Mouse (Mus musculus): ENCODE measurements around the gene Tiam2.

DNA sequence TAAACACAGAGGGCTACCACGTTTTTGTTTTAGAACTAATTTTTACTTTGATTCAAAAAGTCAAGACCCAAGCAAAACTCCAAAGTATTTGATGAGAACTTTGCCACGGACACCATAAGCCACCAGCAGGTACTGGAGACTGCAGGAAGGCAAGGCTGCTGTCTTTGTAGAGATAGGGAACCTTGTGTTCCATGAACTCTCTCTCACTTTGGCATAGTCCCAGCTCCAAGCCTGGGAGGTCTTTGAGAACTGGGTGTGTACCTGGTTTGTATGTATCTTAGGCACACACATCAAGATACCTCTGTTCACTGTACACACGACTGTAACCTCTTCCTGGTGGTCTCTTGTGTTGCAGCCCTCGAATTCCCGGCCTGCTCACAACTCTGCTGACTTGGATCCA lies 187.9 kb downstream of the Tiam2 start:
- TF ChIP-seq ZNF384 (IDR thresholded peaks at IDR 0.05; ENCODE audit: low read depth, low read length) (no peak), KAT2A (conservative IDR thresholded peaks at IDR 0.05; ENCODE audit: low read depth, low read length) (no peak), POLR2A (IDR thresholded peaks at IDR 0.05; ENCODE audit: control insufficient read depth in 1 of 2, insufficient read depth in 1 of 2, low read depth in 1 of 2, low read length in 2 of 2, poor library complexity in 1 of 2) (no peak), POLR2AphosphoS2 (IDR thresholded peaks at IDR 0.05; ENCODE audit: low read length) (no peak), CTCF (IDR thresholded peaks at IDR 0.05 in 2 of 3, conservative IDR thresholded peaks at IDR 0.05 in 1 of 3; ENCODE audit: control insufficient read depth in 1 of 3, insufficient read depth in 1 of 3, low read depth in 2 of 3, low read length in 3 of 3, poor library complexity in 1 of 3, severe bottlenecking in 1 of 3) (no peak), HCFC1 (IDR thresholded peaks at IDR 0.05; ENCODE audit: low read depth, low read length) (no peak), TAL1 (IDR thresholded peaks at IDR 0.05; ENCODE audit: low read length) (no peak), MAX (IDR thresholded peaks at IDR 0.05; ENCODE audit: low read length) (no peak)

Data from MEL (cell line).